Mouse (Mus musculus): Measurements from ENCODE around the gene Dcp1a. TPM values are rescaled to one million over a fixed set of nuclear protein-coding genes. Genes with fewer than 3 reads are reported as not detected.

The Dcp1a gene
- total and polyA plus RNA-seq, 3 experiments: 18.3 to 26.9 (median 20.1) TPM

GRCm38 (mm10) chr14:30494998-30495397, 15.7 kb downstream of the Dcp1a start:
- no peaks in the 10 kb centered on the region for H3K4me1 ChIP-seq (ENCODE audit: control insufficient read depth in 1 of 2, insufficient read depth in 2 of 2)
- dilution Hi-C loops (cut with MboI; ENCODE audit: extremely low pct_ligation_motif_present, extremely low pct_unique_long_range_greater_than_20kb, low sequenced_read_pairs) (no loop called here), in situ Hi-C loops (cut with MboI; ENCODE audit: low pct_ligation_motif_present, low pct_unique_long_range_greater_than_20kb, low sequenced_read_pairs) (no loop called here)
- H3K4me2 ChIP-seq (ENCODE audit: insufficient read depth, low read depth, poor library complexity, severe bottlenecking): no peak overlapping the region
- DNase-seq (ENCODE audit: extremely low read depth): no peak
- H3K79me2 ChIP-seq (replicated peaks; ENCODE audit: control insufficient read depth, extremely low read depth, insufficient read depth, poor library complexity, severe bottlenecking): peaks cover 6% of the 10 kb centered on the region; the same call in 1 of the 2 replicates
- H3K4me3 ChIP-seq (replicated peaks in 1 of 3; ENCODE audit: low read depth in 2 of 3, low read length in 2 of 3, poor library complexity in 1 of 3): no peak overlapping the region
- no peaks in the 10 kb centered on the region for H3K27me3 ChIP-seq (replicated peaks)
- TF ChIP-seq MAZ (IDR thresholded peaks at IDR 0.05; ENCODE audit: low read depth, low read length): no peak
- no peak for TF ChIP-seq NELFE (IDR thresholded peaks at IDR 0.05; ENCODE audit: low read depth, low read length)
- no peak for TF ChIP-seq SMC3 (IDR thresholded peaks at IDR 0.05; ENCODE audit: low read depth, low read length)
- TF ChIP-seq HCFC1 (IDR thresholded peaks at IDR 0.05; ENCODE audit: low read depth, low read length): no peak
- TF ChIP-seq TCF12 (IDR thresholded peaks at IDR 0.05; ENCODE audit: low read depth, low read length): no peak
- no peak overlapping the region for H3K9ac ChIP-seq (ENCODE audit: insufficient read depth, low read depth)
- H3K27ac ChIP-seq (ENCODE audit: insufficient read depth, low read depth): no peak overlapping the region
- no peaks in the 10 kb centered on the region for H3K9me3 ChIP-seq (replicated peaks; ENCODE audit: low read length)
- peaks cover 37 to 90% of the 10 kb centered on the region in 2 experiments for H3K36me3 ChIP-seq (replicated peaks in 1 of 2; ENCODE audit: control insufficient read depth in 1 of 2, insufficient read depth in 1 of 2, low read length in 1 of 2)

- no peak for TF ChIP-seq MEF2A (IDR thresholded peaks at IDR 0.05; ENCODE audit: borderline replicate concordance, low read depth, low read length)
- TF ChIP-seq POLR2A (IDR thresholded peaks at IDR 0.05; ENCODE audit: low read depth, low read length): no peak
- TF ChIP-seq GABPA (IDR thresholded peaks at IDR 0.05; ENCODE audit: insufficient replicate concordance, low read depth, low read length): no peak
- TF ChIP-seq NELFE (IDR thresholded peaks at IDR 0.05; ENCODE audit: low read depth, low read length): no peak
- no peak for TF ChIP-seq KAT2A (IDR thresholded peaks at IDR 0.05; ENCODE audit: insufficient replicate concordance, low read length)
- TF ChIP-seq RAD21 (IDR thresholded peaks at IDR 0.05; ENCODE audit: low read depth, low read length): no peak
- no peak for TF ChIP-seq HCFC1 (IDR thresholded peaks at IDR 0.05; ENCODE audit: low read depth, low read length)
- no peak overlapping the region for H3K27ac ChIP-seq (ENCODE audit: insufficient read depth, low read depth)
- H3K9ac ChIP-seq (ENCODE audit: insufficient read depth, low read depth): no peak overlapping the region
- H3K4me1 ChIP-seq (ENCODE audit: control insufficient read depth in 1 of 2, insufficient read depth in 2 of 2): no peaks in the 10 kb centered on the region
- no peak for DNase-seq (ENCODE audit: extremely low read depth)
- peaks cover 9% of the 10 kb centered on the region; the same call in 1 of the 2 replicates for H3K79me2 ChIP-seq (replicated peaks; ENCODE audit: control insufficient read depth, extremely low read depth, insufficient read depth, poor library complexity, severe bottlenecking)
- no peak overlapping the region for H3K4me3 ChIP-seq (replicated peaks in 1 of 3; ENCODE audit: low read depth in 2 of 3, low read length in 2 of 3, poor library complexity in 1 of 3)
- H3K36me3 ChIP-seq (replicated peaks in 1 of 2; ENCODE audit: control insufficient read depth in 1 of 2, insufficient read depth in 1 of 2, low read length in 1 of 2): peaks cover 30 to 84% of the 10 kb centered on the region in 2 experiments
- no peak overlapping the region for H3K4me2 ChIP-seq (ENCODE audit: insufficient read depth, low read depth, poor library complexity, severe bottlenecking)
- no peaks in the 10 kb centered on the region for H3K9me3 ChIP-seq (replicated peaks; ENCODE audit: low read length)
- no peaks in the 10 kb centered on the region for H3K27me3 ChIP-seq (replicated peaks)
- in situ Hi-C loops (cut with MboI; ENCODE audit: low pct_ligation_motif_present, low pct_unique_long_range_greater_than_20kb, low sequenced_read_pairs): no loop called here
- dilution Hi-C loops (cut with MboI; ENCODE audit: extremely low pct_ligation_motif_present, extremely low pct_unique_long_range_greater_than_20kb, low sequenced_read_pairs): no loop called here
Observed at GRCm38 (mm10) chr14:30498202-30498601, 18.9 kb downstream of the Dcp1a start.

GRCm38 (mm10) chr14:30504990-30505389, 25.7 kb downstream of the Dcp1a start:
- no peak overlapping the region for H3K27ac ChIP-seq (ENCODE audit: insufficient read depth, low read depth)
- no peaks in the 10 kb centered on the region for H3K27me3 ChIP-seq (replicated peaks)
- peaks cover 42 to 73% of the 10 kb centered on the region in 2 experiments for H3K36me3 ChIP-seq (replicated peaks in 1 of 2; ENCODE audit: control insufficient read depth in 1 of 2, insufficient read depth in 1 of 2, low read length in 1 of 2)

More at GRCm38 (mm10) chr14:30504990-30505389, 25.7 kb downstream of the Dcp1a start:
- H3K79me2 ChIP-seq (replicated peaks; ENCODE audit: control insufficient read depth, extremely low read depth, insufficient read depth, poor library complexity, severe bottlenecking): peaks cover 4% of the 10 kb centered on the region; the same call in 1 of the 2 replicates
- in situ Hi-C loops (cut with MboI; ENCODE audit: low pct_ligation_motif_present, low pct_unique_long_range_greater_than_20kb, low sequenced_read_pairs): no loop called here
- no peak overlapping the region for H3K9ac ChIP-seq (ENCODE audit: insufficient read depth, low read depth)
- no peaks in the 10 kb centered on the region for H3K9me3 ChIP-seq (replicated peaks; ENCODE audit: low read length)
- dilution Hi-C loops (cut with MboI; ENCODE audit: extremely low pct_ligation_motif_present, extremely low pct_unique_long_range_greater_than_20kb, low sequenced_read_pairs): no loop called here
- DNase-seq (ENCODE audit: extremely low read depth): no peak
- H3K4me1 ChIP-seq (ENCODE audit: control insufficient read depth in 1 of 2, insufficient read depth in 2 of 2): peaks cover under 1 to 27% of the 10 kb centered on the region in 2 experiments
- no peak overlapping the region for H3K4me2 ChIP-seq (ENCODE audit: insufficient read depth, low read depth, poor library complexity, severe bottlenecking)
- H3K4me3 ChIP-seq (replicated peaks in 1 of 3; ENCODE audit: low read depth in 2 of 3, low read length in 2 of 3, poor library complexity in 1 of 3): no peak overlapping the region
- TF ChIP-seq RAD21 (IDR thresholded peaks at IDR 0.05; ENCODE audit: low read depth, low read length): no peak
- no peak for TF ChIP-seq MYC (IDR thresholded peaks at IDR 0.05; ENCODE audit: low read depth, low read length)
- TF ChIP-seq BHLHE40 (IDR thresholded peaks at IDR 0.05; ENCODE audit: low read depth, low read length): no peak
- no peak for TF ChIP-seq MEF2A (IDR thresholded peaks at IDR 0.05; ENCODE audit: borderline replicate concordance, low read depth, low read length)
- TF ChIP-seq CHD2 (IDR thresholded peaks at IDR 0.05; ENCODE audit: low read length): no peak
- TF ChIP-seq HCFC1 (IDR thresholded peaks at IDR 0.05; ENCODE audit: low read depth, low read length): no peak
- no peak for TF ChIP-seq UBTF (IDR thresholded peaks at IDR 0.05; ENCODE audit: low read depth, low read length)
- no peak for TF ChIP-seq ZKSCAN1 (IDR thresholded peaks at IDR 0.05; ENCODE audit: borderline replicate concordance, low read depth, low read length)
- TF ChIP-seq JUND (conservative IDR thresholded peaks at IDR 0.05; ENCODE audit: low read depth, low read length): no peak
